Mouse (Mus musculus): ENCODE results near the gene Ppp1r3a. TPM values are rescaled to one million over a fixed set of nuclear protein-coding genes. Genes with fewer than 3 reads are reported as not detected.

Gene Ppp1r3a
- not detected in 2 replicates for polyA plus RNA-seq (2015; fragmentation: Nextera tagmentation; extraction: Ambion mirVana)

DNA sequence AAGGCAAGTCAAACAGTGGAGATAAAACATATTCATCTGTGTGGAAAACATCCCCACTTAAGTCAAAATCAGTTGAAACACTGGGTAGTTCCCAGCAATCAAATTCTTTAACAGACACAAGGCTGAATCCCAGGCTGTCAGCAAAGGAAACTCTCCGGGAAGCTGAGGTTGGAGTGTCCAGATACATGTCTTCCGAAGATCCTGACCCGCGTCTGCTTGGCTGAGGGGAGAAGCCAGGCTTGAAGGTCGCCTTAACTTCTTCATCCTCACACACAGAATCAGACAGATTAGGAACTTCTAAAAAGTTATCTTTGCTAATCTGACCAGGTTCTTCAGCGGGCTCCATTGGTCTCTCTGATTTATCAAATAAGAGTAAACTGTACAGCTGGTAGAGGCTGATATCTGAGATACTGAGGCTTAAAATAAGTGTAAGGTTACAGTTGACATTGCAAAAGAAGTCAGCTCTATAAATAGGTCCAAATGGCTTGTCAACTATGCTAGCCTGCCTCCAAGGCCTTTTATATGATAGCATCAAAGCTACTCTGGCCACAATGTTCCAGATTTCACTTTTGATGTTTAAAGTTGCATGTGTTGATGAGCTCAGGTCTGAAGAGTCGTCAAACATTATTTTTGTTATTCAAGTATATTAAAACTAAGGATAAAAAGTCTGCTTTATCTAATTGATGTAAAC, at the start of gene Ppp1r3a:
Ppp1r3a (minus strand) TSS at position 374 of the 691 bp plus-strand sequence.
- no peaks in the 10 kb centered on the region for H3K36me3 ChIP-seq (ENCODE audit: insufficient read depth, low read length)
- DNase-seq (ENCODE audit: low spot score) (no peak), ATAC-seq (replicated peaks; ENCODE audit: low FRiP score, low read depth) (no peak)
- no peak for TF ChIP-seq CTCF (IDR thresholded peaks at IDR 0.05; ENCODE audit: low read depth)
- no peaks in the 10 kb centered on the region for H3K27me3 ChIP-seq (ENCODE audit: insufficient read depth, low read length)
- H3K9me3 ChIP-seq (replicated peaks; ENCODE audit: low read length), result no peaks in the 10 kb centered on the region
- no peaks in the 10 kb centered on the region for H3K4me1 ChIP-seq (replicated peaks; ENCODE audit: insufficient read depth, low read length)
- no peak within 1 kb of the TSS for H3K27ac ChIP-seq
- no peak within 1 kb of the TSS for H3K4me2 ChIP-seq (ENCODE audit: low read length)
- no peak within 1 kb of the TSS for H3K4me3 ChIP-seq (replicated peaks; ENCODE audit: low read depth, low read length)
- no peak within 1 kb of the TSS for H3K9ac ChIP-seq (ENCODE audit: low read depth, low read length)
- 78% methylated on average over 7 of the region's 7 CpGs for WGBS

DNA sequence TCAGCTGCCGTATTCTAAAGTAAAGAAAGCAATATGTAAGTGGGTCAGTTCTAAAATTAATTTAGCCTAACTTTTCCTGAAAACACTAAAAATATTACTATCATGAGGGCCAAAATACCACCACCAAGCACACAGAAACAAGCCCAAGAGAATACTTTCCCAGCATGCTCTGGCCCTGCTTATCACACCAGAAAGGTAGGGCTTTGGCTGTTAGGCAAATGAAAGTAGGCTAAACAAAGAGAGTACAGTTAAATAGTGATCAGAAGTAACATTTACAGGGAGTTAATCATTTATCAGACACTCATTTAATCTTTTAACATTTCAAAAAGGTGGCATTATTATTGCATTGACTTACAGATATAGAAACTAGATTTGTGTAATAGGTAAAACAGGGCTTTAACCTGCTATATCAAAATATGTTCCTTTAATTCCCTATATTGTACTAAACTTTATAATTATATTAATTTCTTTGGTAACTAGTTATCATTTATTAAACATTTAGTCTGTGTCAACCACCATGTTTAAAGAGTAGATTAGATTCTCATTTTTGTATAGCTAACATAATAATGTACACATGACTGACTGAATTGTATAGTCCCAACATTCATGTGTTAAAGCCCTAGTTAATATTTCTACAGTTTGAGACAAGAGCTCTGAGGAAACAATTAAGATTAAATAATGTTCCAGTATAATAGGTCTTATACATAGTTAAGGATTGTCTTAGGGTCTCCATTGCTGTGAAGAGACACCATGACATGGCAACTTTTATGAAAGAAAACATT, 32.3 kb upstream of the Ppp1r3a start:
- Histone ChIP-seq H3K36me3 (ENCODE audit: insufficient read depth, low read length) (no peaks in the 10 kb centered on the region), H3K9me3 (replicated peaks; ENCODE audit: low read length) (no peaks in the 10 kb centered on the region), H3K9ac (ENCODE audit: low read depth, low read length) (no peak overlapping the region), H3K4me1 (replicated peaks; ENCODE audit: insufficient read depth, low read length) (no peaks in the 10 kb centered on the region), H3K27ac (no peak overlapping the region), H3K4me3 (replicated peaks; ENCODE audit: low read depth, low read length) (no peak overlapping the region), H3K27me3 (ENCODE audit: insufficient read depth, low read length) (no peaks in the 10 kb centered on the region), H3K4me2 (ENCODE audit: low read length) (no peak overlapping the region)
- ATAC-seq (replicated peaks; ENCODE audit: low FRiP score, low read depth) (no peak), DNase-seq (ENCODE audit: low spot score) (no peak)
- no peak for TF ChIP-seq CTCF (IDR thresholded peaks at IDR 0.05; ENCODE audit: low read depth)
- 92% methylated on average over 1 of the region's 1 CpGs for WGBS

DNA sequence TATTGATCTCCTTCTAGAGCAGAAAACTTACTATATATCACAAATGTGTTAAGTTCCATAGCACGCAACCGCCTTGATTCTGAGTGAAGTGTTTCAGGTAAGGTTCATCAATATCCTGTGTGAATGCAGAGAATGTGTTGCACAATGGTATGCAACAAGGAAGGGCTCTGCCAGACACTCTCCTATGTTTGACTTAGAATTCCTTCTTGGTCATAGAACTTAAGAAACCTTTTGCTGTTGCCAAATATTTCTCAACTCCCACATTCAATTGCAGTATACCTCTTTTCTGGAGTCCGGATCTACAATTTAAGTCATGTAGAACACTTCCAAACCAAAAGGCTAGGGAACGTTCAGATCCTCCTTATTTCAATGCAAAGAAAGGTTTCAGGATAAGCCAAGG, 22.8 kb upstream of the Ppp1r3a start:
- no peak for TF ChIP-seq CTCF (IDR thresholded peaks at IDR 0.05; ENCODE audit: low read depth)
- no peaks in the 10 kb centered on the region for H3K27me3 ChIP-seq (ENCODE audit: insufficient read depth, low read length)
- no peaks in the 10 kb centered on the region for H3K36me3 ChIP-seq (ENCODE audit: insufficient read depth, low read length)
- H3K4me1 ChIP-seq (replicated peaks; ENCODE audit: insufficient read depth, low read length), result no peaks in the 10 kb centered on the region
- WGBS, result 91% methylated on average over 4 of the region's 4 CpGs
- no peak overlapping the region for H3K9ac ChIP-seq (ENCODE audit: low read depth, low read length)
- H3K27ac ChIP-seq, result no peak overlapping the region
- no peak overlapping the region for H3K4me3 ChIP-seq (replicated peaks; ENCODE audit: low read depth, low read length)
- no peak for ATAC-seq (replicated peaks; ENCODE audit: low FRiP score, low read depth)
- DNase-seq (ENCODE audit: low spot score), result no peak
- H3K4me2 ChIP-seq (ENCODE audit: low read length), result no peak overlapping the region
- no peaks in the 10 kb centered on the region; the same call in 1 of the 2 replicates for H3K9me3 ChIP-seq (replicated peaks; ENCODE audit: low read length)

DNA sequence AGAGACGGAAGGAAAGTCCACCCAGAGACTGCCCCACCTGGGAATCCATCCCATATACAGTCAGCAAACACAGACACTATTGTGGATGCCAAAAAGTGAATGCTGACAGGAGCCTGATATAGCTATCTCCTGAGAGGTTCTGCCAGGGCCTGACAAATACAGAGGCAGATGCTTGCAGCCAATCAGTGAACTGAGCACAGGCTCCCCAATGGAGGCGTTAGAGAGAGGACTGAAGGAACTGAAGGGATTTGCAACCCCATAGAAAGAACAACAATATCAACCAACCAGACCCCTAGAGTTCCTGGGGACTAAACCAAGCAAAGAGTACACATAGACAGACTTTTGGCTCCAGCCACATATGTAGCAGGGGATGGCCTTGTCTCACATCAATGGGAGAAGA, 16.6 kb upstream of the Ppp1r3a start:
- no peaks in the 10 kb centered on the region for H3K4me1 ChIP-seq (replicated peaks; ENCODE audit: insufficient read depth, low read length)
- H3K4me2 ChIP-seq (ENCODE audit: low read length), result no peak overlapping the region
- TF ChIP-seq CTCF (IDR thresholded peaks at IDR 0.05; ENCODE audit: low read depth), result no peak
- no peaks in the 10 kb centered on the region; the same call in 1 of the 2 replicates for H3K9me3 ChIP-seq (replicated peaks; ENCODE audit: low read length)
- H3K27me3 ChIP-seq (ENCODE audit: insufficient read depth, low read length), result no peaks in the 10 kb centered on the region
- ATAC-seq (replicated peaks; ENCODE audit: low FRiP score, low read depth) (no peak), DNase-seq (ENCODE audit: low spot score) (no peak)
- no peak overlapping the region for H3K27ac ChIP-seq
- 69% methylated on average over 2 of the region's 2 CpGs for WGBS
- no peak overlapping the region for H3K4me3 ChIP-seq (replicated peaks; ENCODE audit: low read depth, low read length)
- no peak overlapping the region for H3K9ac ChIP-seq (ENCODE audit: low read depth, low read length)
- no peaks in the 10 kb centered on the region for H3K36me3 ChIP-seq (ENCODE audit: insufficient read depth, low read length)

DNA sequence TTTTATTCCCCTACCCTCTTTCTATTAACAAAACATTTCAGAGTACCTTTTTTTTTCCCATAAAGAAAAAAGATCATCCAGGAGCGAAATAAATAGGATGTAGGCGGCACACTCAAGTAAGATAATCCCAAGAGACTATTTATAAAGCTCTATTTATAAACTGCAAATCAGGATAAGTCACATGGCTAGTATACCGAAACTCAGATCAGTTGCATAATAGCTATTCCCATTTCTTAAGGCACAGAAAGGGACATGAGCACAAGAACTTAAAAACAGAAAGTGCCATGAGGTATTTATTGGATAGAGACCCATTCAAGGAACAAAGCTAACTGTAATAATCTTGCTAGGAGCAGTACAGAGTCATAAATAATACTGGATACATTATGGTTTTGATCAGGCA, 2.4 kb upstream of the Ppp1r3a start:
- Histone ChIP-seq H3K9ac (ENCODE audit: low read depth, low read length) (no peak overlapping the region), H3K4me1 (replicated peaks; ENCODE audit: insufficient read depth, low read length) (no peaks in the 10 kb centered on the region), H3K27ac (no peak overlapping the region), H3K27me3 (ENCODE audit: insufficient read depth, low read length) (no peaks in the 10 kb centered on the region), H3K36me3 (ENCODE audit: insufficient read depth, low read length) (no peaks in the 10 kb centered on the region), H3K4me3 (replicated peaks; ENCODE audit: low read depth, low read length) (no peak overlapping the region), H3K4me2 (ENCODE audit: low read length) (no peak overlapping the region), H3K9me3 (replicated peaks; ENCODE audit: low read length) (no peaks in the 10 kb centered on the region)
- WGBS, result 68% methylated on average over 3 of the region's 3 CpGs
- no peak for ATAC-seq (replicated peaks; ENCODE audit: low FRiP score, low read depth)
- TF ChIP-seq CTCF (IDR thresholded peaks at IDR 0.05; ENCODE audit: low read depth), result no peak
- DNase-seq (ENCODE audit: low spot score), result no peak

DNA sequence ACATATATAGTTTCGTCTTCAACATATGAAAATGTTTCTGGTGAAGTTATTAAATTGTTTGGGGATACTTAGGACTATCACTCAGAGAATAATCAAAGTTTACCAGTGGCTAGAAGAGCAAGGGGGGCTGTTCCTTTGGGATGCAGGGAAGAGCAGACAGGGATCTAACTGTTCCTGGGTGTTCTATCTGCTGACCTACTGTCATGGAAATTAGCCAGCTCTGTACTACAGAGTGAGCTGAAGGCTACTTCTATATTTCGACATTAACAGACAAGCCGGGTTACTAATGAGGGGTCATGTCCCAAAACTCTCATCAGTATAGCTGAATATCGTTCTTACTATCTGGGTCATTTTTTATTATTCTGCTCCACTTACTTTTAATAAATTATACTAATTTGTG, 1.6 kb downstream of the Ppp1r3a start:
- no peak overlapping the region for H3K4me3 ChIP-seq (replicated peaks; ENCODE audit: low read depth, low read length)
- no peaks in the 10 kb centered on the region for H3K9me3 ChIP-seq (replicated peaks; ENCODE audit: low read length)
- ATAC-seq (replicated peaks; ENCODE audit: low FRiP score, low read depth) (no peak), DNase-seq (ENCODE audit: low spot score) (no peak)
- H3K9ac ChIP-seq (ENCODE audit: low read depth, low read length), result no peak overlapping the region
- no peak overlapping the region for H3K4me2 ChIP-seq (ENCODE audit: low read length)
- TF ChIP-seq CTCF (IDR thresholded peaks at IDR 0.05; ENCODE audit: low read depth), result no peak
- H3K4me1 ChIP-seq (replicated peaks; ENCODE audit: insufficient read depth, low read length), result no peaks in the 10 kb centered on the region
- H3K27ac ChIP-seq, result no peak overlapping the region
- H3K36me3 ChIP-seq (ENCODE audit: insufficient read depth, low read length), result no peaks in the 10 kb centered on the region
- 78% methylated on average over 4 of the region's 4 CpGs for WGBS
- H3K27me3 ChIP-seq (ENCODE audit: insufficient read depth, low read length), result no peaks in the 10 kb centered on the region

Data from kidney, postnatal 0 days (tissue).